Mouse (Mus musculus) hematopoietic stem cell, adult 5-6 weeks (primary cell): ENCODE results near the gene Tmem88. TPM values are rescaled to one million over a fixed set of nuclear protein-coding genes. Genes with fewer than 3 reads are reported as not detected.

ENCODE experiments used
- ATAC-seq, 2 experiments: fragments of 125-278 bp in 1 of 2; replicated peaks in 1 of 2; 2 replicates each; pipeline ENCODE4 v1.8.0; 2016 to 2017; ENCODE audit warnings: inconsistent platforms in 2 of 2, mild to moderate bottlenecking in 2 of 2, moderate number of reproducible peaks in 2 of 2, low read depth in 1 of 2, moderate TSS enrichment in 1 of 2; ENCODE audit not compliant: low FRiP score in 2 of 2, poor library complexity in 2 of 2, severe bottlenecking in 2 of 2, insufficient read depth in 1 of 2, low TSS enrichment in 1 of 2
- total RNA-seq: library from RNA; stranded (forward); fragments of 172-1452, 232-1000 nt; gene quantifications from 2 replicates; pipeline ENCODE4 v1.2.3, GENCODE M21; 2017

Tmem88 gene
- 0.74 and 1.5 TPM in 2 replicates for total RNA-seq

DNA sequence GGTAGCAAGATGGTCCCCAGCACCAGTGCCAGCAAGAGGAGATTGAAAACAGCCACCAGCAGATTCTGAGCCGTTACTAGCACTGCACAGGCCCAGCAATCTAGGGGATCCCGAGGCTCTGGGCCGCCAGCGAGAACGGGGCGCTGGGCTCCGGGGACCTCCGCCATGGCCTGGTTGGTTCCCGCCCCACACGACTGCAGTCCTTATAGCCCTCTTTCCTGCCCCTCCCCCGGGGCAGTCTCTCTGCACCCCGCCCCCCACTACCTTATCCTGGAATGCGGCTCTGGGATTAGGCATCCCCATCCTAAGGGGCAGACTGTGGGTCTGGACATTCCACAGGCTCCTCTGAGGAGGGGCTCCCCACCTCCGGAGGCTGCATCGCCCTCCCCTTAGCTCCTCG, at the start of gene Tmem88:
Gene Tmem88 (minus strand): TSS at position 176 of the 400 bp plus-strand sequence.
- ATAC-seq = no peak

- no peak for ATAC-seq
Observed at GRCm38 (mm10) chr11:69447299-69447698, 49.3 kb upstream of the Tmem88 start.

DNA sequence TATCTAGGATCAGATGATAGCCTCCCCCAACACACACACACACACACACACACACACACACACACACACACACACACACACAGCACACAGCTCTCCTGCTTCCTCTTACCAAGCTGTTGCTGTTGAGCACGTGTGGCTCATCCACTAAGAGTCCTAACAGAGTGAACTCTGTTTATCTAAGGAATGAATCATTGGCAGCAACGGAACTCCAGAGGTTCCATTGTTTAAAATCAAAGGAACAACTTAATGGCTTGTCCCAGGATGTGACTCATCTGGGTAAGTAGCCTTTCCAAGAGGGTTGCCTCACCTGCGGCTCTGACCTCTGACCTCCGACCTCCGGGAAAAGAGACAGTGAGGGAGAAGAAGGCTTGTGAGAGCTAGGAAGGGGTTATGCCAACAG, 45.3 kb upstream of the Tmem88 start:
- no peak for ATAC-seq

DNA sequence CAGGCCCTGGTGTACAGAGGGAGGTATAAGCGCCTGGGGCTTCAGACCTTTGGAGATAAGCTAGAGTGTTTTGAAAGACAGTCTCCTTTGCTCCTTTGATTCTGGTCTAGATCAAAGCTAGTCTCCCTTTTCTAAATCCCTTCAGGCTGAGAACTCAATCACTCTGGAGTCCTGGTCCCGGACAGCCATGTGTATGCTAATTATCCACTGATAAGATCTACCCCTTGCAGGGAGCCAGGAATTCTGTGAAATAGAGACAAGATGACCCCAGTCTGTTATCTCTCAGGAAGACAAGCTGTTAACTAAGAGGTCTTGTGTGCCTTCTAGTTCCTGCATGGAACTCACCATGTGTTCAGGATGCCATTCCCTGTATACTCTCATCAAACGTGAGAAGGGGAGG, 39.3 kb upstream of the Tmem88 start:
- no peak for ATAC-seq

GRCm38 (mm10) chr11:69433189-69433588, 35.2 kb upstream of the Tmem88 start:
- ATAC-seq = no peak

DNA sequence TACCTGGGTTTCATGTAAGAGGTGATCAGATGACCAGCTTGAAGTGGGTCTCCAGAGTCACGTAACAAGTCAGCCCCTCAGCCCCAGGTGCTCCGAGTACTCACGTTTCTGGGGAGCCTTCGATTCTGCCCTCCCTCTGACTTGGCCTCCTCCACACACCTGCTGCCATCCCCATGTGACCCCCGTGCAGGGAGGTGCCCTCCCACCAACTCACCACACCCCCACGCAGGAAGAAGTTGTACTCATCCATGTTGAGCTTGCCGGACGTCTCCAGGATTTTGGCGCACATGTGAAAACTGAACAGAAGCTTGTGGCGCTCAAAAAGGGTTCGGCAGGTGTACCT, 34.6 kb upstream of the Tmem88 start:
- no peak for ATAC-seq

- ATAC-seq = peak; percentile 85 to 92
Observed at GRCm38 (mm10) chr11:69431829-69432639, 34.0 kb upstream of the Tmem88 start.

GRCm38 (mm10) chr11:69430631-69431030, 32.6 kb upstream of the Tmem88 start:
- no peak for ATAC-seq

GRCm38 (mm10) chr11:69429313-69429712, 31.3 kb upstream of the Tmem88 start:
- ATAC-seq = no peak

DNA sequence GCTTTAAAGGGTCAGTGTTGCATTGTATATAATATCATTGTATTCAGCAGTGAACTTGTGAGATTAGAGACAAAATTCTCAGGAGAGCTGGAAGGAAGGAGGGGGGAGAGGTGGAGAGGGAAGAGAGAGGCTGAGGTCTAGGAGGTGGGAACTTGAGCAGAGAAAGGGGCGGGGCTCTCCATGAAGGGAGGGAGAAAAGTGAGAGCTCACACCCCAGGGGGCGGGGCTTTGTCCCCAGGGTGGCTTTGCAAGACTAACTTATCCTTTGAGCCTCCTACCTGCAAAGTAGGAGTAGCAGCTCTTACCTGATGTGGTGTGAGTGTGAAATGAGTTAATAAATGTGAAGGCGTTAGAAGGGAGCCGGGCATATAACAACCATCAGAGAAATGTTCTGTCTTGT, 30.7 kb upstream of the Tmem88 start:
- peak in 1 of 2 experiments; percentile 43; a peak in 1 of 4 replicates for ATAC-seq

GRCm38 (mm10) chr11:69426246-69426645, 28.2 kb upstream of the Tmem88 start:
- no peak for ATAC-seq

GRCm38 (mm10) chr11:69423885-69424284, 25.9 kb upstream of the Tmem88 start:
- ATAC-seq = no peak

GRCm38 (mm10) chr11:69422842-69423241, 24.8 kb upstream of the Tmem88 start:
- no peak for ATAC-seq

GRCm38 (mm10) chr11:69421131-69421977, 23.3 kb upstream of the Tmem88 start:
- ATAC-seq = no peak

GRCm38 (mm10) chr11:69420554-69421000, 22.5 kb upstream of the Tmem88 start:
- no peak for ATAC-seq

GRCm38 (mm10) chr11:69419813-69420553, 21.9 kb upstream of the Tmem88 start:
- ATAC-seq = no peak

DNA sequence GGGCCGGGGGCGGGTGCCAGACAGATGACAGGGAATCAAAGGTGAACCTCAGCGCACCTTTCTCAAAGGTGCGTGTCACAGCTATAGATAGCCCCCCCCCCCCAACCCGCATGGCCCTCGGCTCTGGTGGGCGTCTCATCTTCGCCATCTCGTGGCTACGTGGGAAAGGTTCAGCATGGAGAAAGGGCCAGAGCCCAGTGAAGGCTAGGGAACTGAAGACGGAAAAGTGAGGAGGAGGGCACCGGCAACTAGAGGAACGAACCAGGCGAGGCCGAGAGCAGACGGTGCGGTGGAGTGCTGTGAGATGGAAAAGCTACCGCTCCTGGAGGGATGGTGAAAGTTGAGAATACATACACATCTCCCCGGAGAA, 21.4 kb upstream of the Tmem88 start:
- ATAC-seq = no peak
